Mouse (Mus musculus): ENCODE data around the gene Nt5c1a.

DNA sequence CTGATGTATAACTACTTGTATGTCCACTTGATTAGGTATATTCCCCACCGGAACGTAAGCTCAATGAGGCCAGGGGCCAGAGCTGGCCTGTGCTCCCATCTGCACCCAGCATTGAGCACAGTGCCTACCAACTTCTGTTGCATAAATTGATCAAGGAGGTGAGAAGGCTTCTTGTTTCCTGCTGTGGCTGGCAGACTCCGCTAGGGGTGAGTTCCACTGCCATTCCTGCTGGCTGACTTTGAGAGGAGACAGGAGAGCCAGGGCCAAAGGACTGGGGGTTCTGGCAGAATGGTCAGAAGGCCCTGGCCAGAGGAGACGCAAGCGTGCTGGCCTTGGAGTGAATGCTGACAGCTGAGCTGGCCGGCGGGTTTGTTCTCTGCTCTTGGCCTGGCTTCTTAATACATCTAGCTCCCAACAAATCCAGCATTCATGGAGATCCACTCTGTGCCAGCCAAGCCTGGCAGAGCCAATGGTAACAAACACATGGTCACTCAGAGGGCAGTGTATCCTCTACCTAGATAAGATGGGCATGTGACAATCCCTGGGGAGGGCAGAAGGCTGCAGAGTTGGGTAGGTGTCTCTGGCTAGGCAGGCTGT lies 47.8 kb downstream of the Nt5c1a start:
- TF ChIP-seq CTCF (IDR thresholded peaks at IDR 0.05; ENCODE audit: low read depth, low read length) (no peak), GATA1 (IDR thresholded peaks at IDR 0.05; ENCODE audit: borderline replicate concordance, low read length) (no peak), TAL1 (conservative IDR thresholded peaks at IDR 0.05; ENCODE audit: low read depth, low read length) (no peak), GATA2 (IDR thresholded peaks at IDR 0.05; ENCODE audit: borderline replicate concordance, low read depth, low read length) (no peak), POLR2AphosphoS5 (IDR thresholded peaks at IDR 0.05; ENCODE audit: insufficient replicate concordance, low read depth, low read length) (no peak)

Data from G1E (cell line).